Mouse (Mus musculus): ENCODE measurements around the gene Adamts5. TPM values are rescaled to one million over a fixed set of nuclear protein-coding genes. Genes with fewer than 3 reads are reported as not detected.

Gene Adamts5
- polyA plus RNA-seq, 1 experiment from 2014 or later = 3.8 TPM

Other genes starting within 250 kb of the Adamts5 start
- gene Adamts1, start 98.7 kb downstream of the Adamts5 start, polyA plus RNA-seq (2015; fragmentation: Nextera tagmentation; extraction: Ambion mirVana) = 77.6 and 82.1 TPM in 2 replicates